Mouse (Mus musculus): Measurements from ENCODE around the gene Fkbp1b. TPM values are rescaled to one million over a fixed set of nuclear protein-coding genes. Genes with fewer than 3 reads are reported as not detected.

Gene Fkbp1b
- polyA plus RNA-seq, 1 experiment from 2014 or later = 13.0 TPM

- Histone ChIP-seq H3K27me3 (ENCODE audit: control insufficient read depth, insufficient read depth, low read length) (no peaks in the 10 kb centered on the region), H3K9me3 (ENCODE audit: control insufficient read depth, low read length) (no peaks in the 10 kb centered on the region), H3K27ac (replicated peaks in 1 of 2; ENCODE audit: control insufficient read depth in 1 of 2, insufficient read depth in 1 of 2, low read depth in 2 of 2, low read length in 2 of 2) (no peak overlapping the region), H3K4me3 (ENCODE audit: control insufficient read depth in 1 of 2, insufficient read depth in 1 of 2, low read depth in 1 of 2, low read length in 2 of 2) (no peak overlapping the region), H3K4me2 (ENCODE audit: low read length) (no peak overlapping the region), H3K4me1 (ENCODE audit: control insufficient read depth in 2 of 2, insufficient read depth in 2 of 2, low read length in 2 of 2) (peaks cover 16 to 32% of the 10 kb centered on the region in 2 experiments), H3K9ac (ENCODE audit: low read length) (no peak overlapping the region), H3K36me3 (ENCODE audit: control insufficient read depth, insufficient read depth, low read length) (no peaks in the 10 kb centered on the region)
- no peak for ATAC-seq (ENCODE audit: insufficient number of reproducible peaks, insufficient read depth, low FRiP score, low read depth)
- 81% methylated on average over 8 of the region's 8 CpGs for WGBS
Observed at GRCm38 (mm10) chr12:4868924-4869323, 27.5 kb upstream of the Fkbp1b start.

GRCm38 (mm10) chr12:4864338-4864690 is 22.9 kb upstream of the Fkbp1b start:
- Histone ChIP-seq H3K36me3 (ENCODE audit: control insufficient read depth, insufficient read depth, low read length) (0 out of 2 replicates have a peak, but pooled peaks cover 2% of the 10 kb centered on the region), H3K9ac (ENCODE audit: low read length) (peak overlapping the region; percentile 42; the same call in 1 of the 2 replicates), H3K4me1 (ENCODE audit: control insufficient read depth in 2 of 2, insufficient read depth in 2 of 2, low read length in 2 of 2) (peaks cover 20 to 32% of the 10 kb centered on the region in 2 experiments), H3K27ac (replicated peaks in 1 of 2; ENCODE audit: control insufficient read depth in 1 of 2, insufficient read depth in 1 of 2, low read depth in 2 of 2, low read length in 2 of 2) (peak overlapping the region; percentile 82 to 89), H3K9me3 (ENCODE audit: control insufficient read depth, low read length) (no peaks in the 10 kb centered on the region), H3K27me3 (ENCODE audit: control insufficient read depth, insufficient read depth, low read length) (no peaks in the 10 kb centered on the region), H3K4me3 (ENCODE audit: control insufficient read depth in 1 of 2, insufficient read depth in 1 of 2, low read depth in 1 of 2, low read length in 2 of 2) (no peak overlapping the region), H3K4me2 (ENCODE audit: low read length) (peak overlapping the region; percentile 45)
- no peak for ATAC-seq (ENCODE audit: insufficient number of reproducible peaks, insufficient read depth, low FRiP score, low read depth)
- WGBS = 19% methylated on average over 4 of the region's 4 CpGs

DNA sequence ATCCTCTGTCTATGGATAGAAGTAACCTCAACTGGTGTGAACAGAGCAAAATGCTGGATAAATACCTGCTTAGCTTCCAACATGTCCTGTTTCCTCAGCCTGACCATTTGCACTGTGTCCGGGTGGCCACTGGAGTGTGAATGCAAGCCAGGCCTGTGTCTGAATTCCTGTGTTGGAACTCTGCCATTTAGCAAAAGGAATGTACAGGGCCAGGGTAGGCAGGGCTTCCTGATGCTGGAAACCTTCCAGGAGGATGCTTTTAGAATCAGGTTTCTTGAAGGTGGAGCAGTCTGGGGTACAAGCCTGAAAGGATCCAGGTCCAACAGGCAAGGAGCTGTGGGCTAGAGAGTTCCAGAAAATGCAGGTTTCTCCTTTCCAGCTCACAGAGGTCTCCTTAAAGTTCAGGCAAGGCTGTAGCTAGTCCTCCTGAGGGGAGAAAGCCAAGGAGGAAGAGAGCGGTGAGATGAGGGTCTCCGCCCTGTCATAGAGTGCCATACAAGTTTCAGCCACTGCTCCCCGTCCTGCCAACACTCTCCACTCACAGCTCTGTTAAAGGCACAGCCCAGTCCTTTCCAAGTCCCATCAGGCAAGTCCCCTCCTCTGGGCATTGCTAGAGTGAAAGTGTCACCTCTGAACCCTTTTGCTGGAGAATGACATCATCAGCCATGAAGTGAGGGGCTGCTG is 22.4 kb upstream of the Fkbp1b start:
- Histone ChIP-seq H3K27me3 (ENCODE audit: control insufficient read depth, insufficient read depth, low read length) (no peaks in the 10 kb centered on the region), H3K36me3 (ENCODE audit: control insufficient read depth, insufficient read depth, low read length) (0 out of 2 replicates have a peak, but pooled peaks cover 2% of the 10 kb centered on the region), H3K4me1 (ENCODE audit: control insufficient read depth in 2 of 2, insufficient read depth in 2 of 2, low read length in 2 of 2) (peaks cover 21 to 32% of the 10 kb centered on the region in 2 experiments), H3K9me3 (ENCODE audit: control insufficient read depth, low read length) (no peaks in the 10 kb centered on the region), H3K9ac (ENCODE audit: low read length) (peak overlapping the region; percentile 54), H3K4me3 (ENCODE audit: control insufficient read depth in 1 of 2, insufficient read depth in 1 of 2, low read depth in 1 of 2, low read length in 2 of 2) (no peak overlapping the region), H3K27ac (replicated peaks in 1 of 2; ENCODE audit: control insufficient read depth in 1 of 2, insufficient read depth in 1 of 2, low read depth in 2 of 2, low read length in 2 of 2) (peak overlapping the region; percentile 82 to 89), H3K4me2 (ENCODE audit: low read length) (peak overlapping the region; percentile 45)
- 26% methylated on average over 4 of the region's 4 CpGs for WGBS
- ATAC-seq (ENCODE audit: insufficient number of reproducible peaks, insufficient read depth, low FRiP score, low read depth) = peak; percentile 61; the same call in 1 of the 2 replicates

GRCm38 (mm10) chr12:4862672-4863071 is 21.3 kb upstream of the Fkbp1b start:
- 89% methylated on average over 4 of the region's 4 CpGs for WGBS
- H3K4me3 ChIP-seq (ENCODE audit: control insufficient read depth in 1 of 2, insufficient read depth in 1 of 2, low read depth in 1 of 2, low read length in 2 of 2) = no peak overlapping the region

DNA sequence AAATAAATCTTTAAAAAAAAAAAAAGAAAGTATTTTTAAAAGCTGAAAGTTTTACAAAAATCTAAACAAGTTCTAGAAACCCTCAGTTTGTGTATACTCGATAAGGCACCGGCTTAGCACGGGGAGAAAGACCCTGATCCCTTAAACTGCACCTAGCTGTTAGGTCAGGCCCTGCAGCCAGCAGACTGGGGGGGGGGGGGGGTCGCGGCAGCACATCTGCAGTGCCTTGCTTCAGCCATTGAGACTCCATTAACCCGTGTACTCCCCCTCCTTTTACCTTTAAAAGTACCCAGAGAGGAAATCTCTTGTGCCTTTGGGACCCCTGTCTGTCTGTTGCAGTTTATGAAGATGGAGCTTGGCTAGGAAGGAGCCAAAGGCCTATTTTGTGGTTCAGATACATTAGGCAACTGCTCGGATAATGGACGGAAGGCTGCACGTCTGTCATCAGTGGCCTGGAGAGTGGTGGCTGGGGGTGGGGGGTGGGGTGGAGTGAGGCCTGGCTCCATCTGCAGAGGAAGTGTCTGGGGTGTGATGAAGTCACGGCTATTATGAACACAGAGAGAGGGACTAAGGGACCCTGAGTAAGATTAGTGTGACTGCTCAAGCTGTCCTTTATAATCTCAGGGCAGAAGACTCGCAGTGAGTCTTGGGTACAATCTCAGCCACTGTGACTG is 18.0 kb upstream of the Fkbp1b start:
- Histone ChIP-seq H3K4me3 (ENCODE audit: control insufficient read depth in 1 of 2, insufficient read depth in 1 of 2, low read depth in 1 of 2, low read length in 2 of 2) (no peak overlapping the region), H3K9ac (ENCODE audit: low read length) (no peak overlapping the region), H3K27ac (replicated peaks in 1 of 2; ENCODE audit: control insufficient read depth in 1 of 2, insufficient read depth in 1 of 2, low read depth in 2 of 2, low read length in 2 of 2) (peak overlapping the region; percentile 2 to 67; a peak in 3 of 4 replicates), H3K27me3 (ENCODE audit: control insufficient read depth, insufficient read depth, low read length) (no peaks in the 10 kb centered on the region), H3K4me2 (ENCODE audit: low read length) (no peak overlapping the region), H3K4me1 (ENCODE audit: control insufficient read depth in 2 of 2, insufficient read depth in 2 of 2, low read length in 2 of 2) (peaks cover 19 to 28% of the 10 kb centered on the region in 2 experiments), H3K36me3 (ENCODE audit: control insufficient read depth, insufficient read depth, low read length) (peaks cover 28% of the 10 kb centered on the region), H3K9me3 (ENCODE audit: control insufficient read depth, low read length) (no peaks in the 10 kb centered on the region)
- 25% methylated on average over 11 of the region's 11 CpGs for WGBS
- peak; percentile 44; the same call in 1 of the 2 replicates for ATAC-seq (ENCODE audit: insufficient number of reproducible peaks, insufficient read depth, low FRiP score, low read depth)

More at GRCm38 (mm10) chr12:4862672-4863071, 21.3 kb upstream of the Fkbp1b start:
- H3K4me1 ChIP-seq (ENCODE audit: control insufficient read depth in 2 of 2, insufficient read depth in 2 of 2, low read length in 2 of 2) = peaks cover 21 to 32% of the 10 kb centered on the region in 2 experiments
- ATAC-seq (ENCODE audit: insufficient number of reproducible peaks, insufficient read depth, low FRiP score, low read depth) = no peak
- H3K27me3 ChIP-seq (ENCODE audit: control insufficient read depth, insufficient read depth, low read length) = no peaks in the 10 kb centered on the region
- H3K4me2 ChIP-seq (ENCODE audit: low read length) = no peak overlapping the region
- peaks cover 7% of the 10 kb centered on the region; the same call in 1 of the 2 replicates for H3K36me3 ChIP-seq (ENCODE audit: control insufficient read depth, insufficient read depth, low read length)
- no peak overlapping the region for H3K9ac ChIP-seq (ENCODE audit: low read length)
- peak overlapping the region in 1 of 2 experiments; percentile 89; a peak in 2 of 4 replicates for H3K27ac ChIP-seq (replicated peaks in 1 of 2; ENCODE audit: control insufficient read depth in 1 of 2, insufficient read depth in 1 of 2, low read depth in 2 of 2, low read length in 2 of 2)
- no peaks in the 10 kb centered on the region for H3K9me3 ChIP-seq (ENCODE audit: control insufficient read depth, low read length)

GRCm38 (mm10) chr12:4856834-4857233 is 15.4 kb upstream of the Fkbp1b start:
- peaks cover 32% of the 10 kb centered on the region for H3K36me3 ChIP-seq (ENCODE audit: control insufficient read depth, insufficient read depth, low read length)
- H3K27ac ChIP-seq (replicated peaks in 1 of 2; ENCODE audit: control insufficient read depth in 1 of 2, insufficient read depth in 1 of 2, low read depth in 2 of 2, low read length in 2 of 2) = no peak overlapping the region
- peaks cover 6 to 11% of the 10 kb centered on the region in 2 experiments; a peak in 3 of 4 replicates for H3K4me1 ChIP-seq (ENCODE audit: control insufficient read depth in 2 of 2, insufficient read depth in 2 of 2, low read length in 2 of 2)
- ATAC-seq (ENCODE audit: insufficient number of reproducible peaks, insufficient read depth, low FRiP score, low read depth) = no peak
- H3K9me3 ChIP-seq (ENCODE audit: control insufficient read depth, low read length) = no peaks in the 10 kb centered on the region
- no peak overlapping the region for H3K9ac ChIP-seq (ENCODE audit: low read length)
- WGBS = 95% methylated on average over 2 of the region's 2 CpGs
- H3K4me2 ChIP-seq (ENCODE audit: low read length) = no peak overlapping the region
- H3K4me3 ChIP-seq (ENCODE audit: control insufficient read depth in 1 of 2, insufficient read depth in 1 of 2, low read depth in 1 of 2, low read length in 2 of 2) = no peak overlapping the region
- H3K27me3 ChIP-seq (ENCODE audit: control insufficient read depth, insufficient read depth, low read length) = no peaks in the 10 kb centered on the region

- no peak overlapping the region for H3K4me3 ChIP-seq (ENCODE audit: control insufficient read depth in 1 of 2, insufficient read depth in 1 of 2, low read depth in 1 of 2, low read length in 2 of 2)
- H3K36me3 ChIP-seq (ENCODE audit: control insufficient read depth, insufficient read depth, low read length) = peaks cover 39% of the 10 kb centered on the region
- H3K27me3 ChIP-seq (ENCODE audit: control insufficient read depth, insufficient read depth, low read length) = no peaks in the 10 kb centered on the region
- peaks cover 6% of the 10 kb centered on the region in 2 experiments; a peak in 3 of 4 replicates for H3K4me1 ChIP-seq (ENCODE audit: control insufficient read depth in 2 of 2, insufficient read depth in 2 of 2, low read length in 2 of 2)
- no peaks in the 10 kb centered on the region for H3K9me3 ChIP-seq (ENCODE audit: control insufficient read depth, low read length)
- no peak for ATAC-seq (ENCODE audit: insufficient number of reproducible peaks, insufficient read depth, low FRiP score, low read depth)
- H3K4me2 ChIP-seq (ENCODE audit: low read length) = no peak overlapping the region
- no peak overlapping the region for H3K27ac ChIP-seq (replicated peaks in 1 of 2; ENCODE audit: control insufficient read depth in 1 of 2, insufficient read depth in 1 of 2, low read depth in 2 of 2, low read length in 2 of 2)
- WGBS = 97% methylated on average over 5 of the region's 5 CpGs
- no peak overlapping the region for H3K9ac ChIP-seq (ENCODE audit: low read length)
Observed at GRCm38 (mm10) chr12:4856160-4856559, 14.8 kb upstream of the Fkbp1b start.
